Mouse (Mus musculus): ENCODE measurements around the gene Spry2. TPM values are rescaled to one million over a fixed set of nuclear protein-coding genes. Genes with fewer than 3 reads are reported as not detected.

The Spry2 gene
- total RNA-seq, 1 experiment: 49.5 TPM

DNA sequence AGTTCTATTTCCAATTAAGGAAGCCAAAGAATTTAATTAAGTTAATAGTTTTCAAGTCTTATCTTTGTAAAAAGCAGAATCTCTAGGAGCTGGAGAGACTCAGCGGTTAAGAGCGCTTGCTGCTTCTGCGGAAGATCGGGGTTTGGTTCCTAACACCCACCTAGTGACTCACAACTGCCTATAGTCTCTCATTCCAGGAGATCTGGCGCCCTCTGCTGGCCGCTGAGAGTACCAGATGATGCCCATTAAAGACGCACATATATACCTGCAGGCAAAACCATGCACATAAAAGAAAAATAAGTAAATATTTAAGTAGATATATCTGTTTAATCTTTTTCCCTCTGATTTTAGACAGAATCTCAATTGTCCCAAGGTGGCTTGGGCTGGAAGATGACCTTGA is 6.2 kb upstream of the Spry2 start:
- Histone ChIP-seq H3K4me1 (ENCODE audit: control insufficient read depth in 2 of 2, insufficient read depth in 2 of 2, low read length in 2 of 2, poor library complexity in 1 of 2) (peaks cover 3 to 4% of the 10 kb centered on the region in 2 experiments), H3K4me3 (ENCODE audit: insufficient read depth in 1 of 2, low read depth in 1 of 2, low read length in 2 of 2, poor library complexity in 1 of 2, severe bottlenecking in 1 of 2) (no peak overlapping the region), H3K36me3 (ENCODE audit: control insufficient read depth, insufficient read depth, low read length, poor library complexity, severe bottlenecking) (no peaks in the 10 kb centered on the region), H3K9me3 (ENCODE audit: control insufficient read depth, insufficient read depth, low read depth, low read length) (no peaks in the 10 kb centered on the region), H3K9ac (ENCODE audit: insufficient read depth, low read depth, low read length, poor library complexity, severe bottlenecking) (no peak overlapping the region), H3K27ac (ENCODE audit: insufficient read depth, low read depth, low read length, poor library complexity, severe bottlenecking) (no peak overlapping the region)
- peak; percentile 74 for DNase-seq (ENCODE audit: low read depth, low spot score)
- TF ChIP-seq ZC3H11A (IDR thresholded peaks at IDR 0.05; ENCODE audit: borderline replicate concordance, low read depth, low read length): peak; percentile 85
- TF ChIP-seq HCFC1 (IDR thresholded peaks at IDR 0.05; ENCODE audit: borderline replicate concordance, insufficient read depth, low read length): no peak
- in situ Hi-C loops (cut with MboI; ENCODE audit: low sequenced_read_pairs in 2 of 2, unreplicated experiment in 2 of 2): no loop called here

DNA sequence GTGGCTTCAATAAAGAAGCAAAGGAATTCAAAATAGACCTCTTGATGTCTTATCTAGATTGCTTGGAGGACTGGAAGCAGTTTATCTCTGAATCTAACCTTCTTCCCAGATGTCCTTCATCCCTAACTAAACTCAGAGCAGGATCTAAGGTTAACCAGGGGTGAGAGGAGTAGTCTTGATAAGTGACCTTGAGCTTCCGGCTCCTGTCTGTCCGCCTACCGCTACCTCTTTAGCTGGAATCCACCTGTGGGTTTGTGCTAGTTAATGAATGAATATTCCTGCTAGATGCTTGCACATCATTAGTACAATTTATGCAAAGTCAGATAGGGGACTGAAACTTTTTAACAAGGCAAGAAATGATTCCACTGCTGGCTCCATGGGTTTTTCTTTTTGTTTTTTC is 4.2 kb upstream of the Spry2 start:
- no peaks in the 10 kb centered on the region for H3K36me3 ChIP-seq (ENCODE audit: control insufficient read depth, insufficient read depth, low read length, poor library complexity, severe bottlenecking)
- TF ChIP-seq MAFK (IDR thresholded peaks at IDR 0.05; ENCODE audit: insufficient read depth, low read depth, low read length): no peak
- no peak for TF ChIP-seq CHD2 (IDR thresholded peaks at IDR 0.05; ENCODE audit: low read depth, low read length)
- no peak for TF ChIP-seq ZNF384 (IDR thresholded peaks at IDR 0.05; ENCODE audit: low read depth, low read length)
- TF ChIP-seq HCFC1 (IDR thresholded peaks at IDR 0.05; ENCODE audit: borderline replicate concordance, insufficient read depth, low read length): no peak
- TF ChIP-seq ZC3H11A (IDR thresholded peaks at IDR 0.05; ENCODE audit: borderline replicate concordance, low read depth, low read length): no peak
- H3K4me3 ChIP-seq (ENCODE audit: insufficient read depth in 1 of 2, low read depth in 1 of 2, low read length in 2 of 2, poor library complexity in 1 of 2, severe bottlenecking in 1 of 2): no peak overlapping the region
- no peak for DNase-seq (ENCODE audit: low read depth, low spot score)
- H3K9me3 ChIP-seq (ENCODE audit: control insufficient read depth, insufficient read depth, low read depth, low read length): no peaks in the 10 kb centered on the region
- in situ Hi-C loops (cut with MboI; ENCODE audit: low sequenced_read_pairs in 2 of 2, unreplicated experiment in 2 of 2): no loop called here
- H3K27ac ChIP-seq (ENCODE audit: insufficient read depth, low read depth, low read length, poor library complexity, severe bottlenecking): peak overlapping the region; percentile 9; the same call in 1 of the 2 replicates
- peaks cover 3 to 4% of the 10 kb centered on the region in 2 experiments for H3K4me1 ChIP-seq (ENCODE audit: control insufficient read depth in 2 of 2, insufficient read depth in 2 of 2, low read length in 2 of 2, poor library complexity in 1 of 2)
- H3K9ac ChIP-seq (ENCODE audit: insufficient read depth, low read depth, low read length, poor library complexity, severe bottlenecking): no peak overlapping the region

DNA sequence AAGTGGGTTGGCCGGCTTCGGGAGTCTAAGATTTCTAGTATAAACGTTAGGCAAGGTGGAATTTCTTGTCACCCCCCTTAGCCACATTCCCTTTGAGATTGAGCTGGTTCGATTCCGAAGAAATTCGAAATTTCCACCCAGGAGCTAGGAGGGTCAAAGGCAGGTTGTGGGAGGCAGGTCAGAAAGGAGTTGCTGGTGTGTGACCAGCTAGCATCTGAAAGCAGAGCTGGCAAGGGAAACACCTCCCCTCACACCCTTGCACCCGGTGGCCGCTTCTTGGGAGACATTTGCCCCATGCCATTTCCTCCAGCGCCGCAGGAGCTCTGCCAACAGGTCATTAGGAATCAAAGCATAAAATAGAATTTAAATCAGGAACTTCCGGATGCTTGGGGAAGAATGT is 2.5 kb upstream of the Spry2 start:
- peak overlapping the region; percentile 85 to 95 for H3K4me3 ChIP-seq (ENCODE audit: insufficient read depth in 1 of 2, low read depth in 1 of 2, low read length in 2 of 2, poor library complexity in 1 of 2, severe bottlenecking in 1 of 2)
- DNase-seq (ENCODE audit: low read depth, low spot score): no peak
- in situ Hi-C loops (cut with MboI; ENCODE audit: low sequenced_read_pairs in 2 of 2, unreplicated experiment in 2 of 2): no loop called here
- H3K9me3 ChIP-seq (ENCODE audit: control insufficient read depth, insufficient read depth, low read depth, low read length): no peaks in the 10 kb centered on the region
- no peak for TF ChIP-seq ZC3H11A (IDR thresholded peaks at IDR 0.05; ENCODE audit: borderline replicate concordance, low read depth, low read length)
- no peak for TF ChIP-seq HCFC1 (IDR thresholded peaks at IDR 0.05; ENCODE audit: borderline replicate concordance, insufficient read depth, low read length)
- no peak for TF ChIP-seq MAFK (IDR thresholded peaks at IDR 0.05; ENCODE audit: insufficient read depth, low read depth, low read length)
- TF ChIP-seq CHD2 (IDR thresholded peaks at IDR 0.05; ENCODE audit: low read depth, low read length): no peak
- no peak for TF ChIP-seq ZNF384 (IDR thresholded peaks at IDR 0.05; ENCODE audit: low read depth, low read length)
- peak overlapping the region; percentile 100; the same call in 1 of the 2 replicates for H3K27ac ChIP-seq (ENCODE audit: insufficient read depth, low read depth, low read length, poor library complexity, severe bottlenecking)
- H3K4me1 ChIP-seq (ENCODE audit: control insufficient read depth in 2 of 2, insufficient read depth in 2 of 2, low read length in 2 of 2, poor library complexity in 1 of 2): peaks cover 3 to 4% of the 10 kb centered on the region in 2 experiments
- no peaks in the 10 kb centered on the region for H3K36me3 ChIP-seq (ENCODE audit: control insufficient read depth, insufficient read depth, low read length, poor library complexity, severe bottlenecking)
- H3K9ac ChIP-seq (ENCODE audit: insufficient read depth, low read depth, low read length, poor library complexity, severe bottlenecking): peak overlapping the region; percentile 67; the same call in 1 of the 2 replicates

DNA sequence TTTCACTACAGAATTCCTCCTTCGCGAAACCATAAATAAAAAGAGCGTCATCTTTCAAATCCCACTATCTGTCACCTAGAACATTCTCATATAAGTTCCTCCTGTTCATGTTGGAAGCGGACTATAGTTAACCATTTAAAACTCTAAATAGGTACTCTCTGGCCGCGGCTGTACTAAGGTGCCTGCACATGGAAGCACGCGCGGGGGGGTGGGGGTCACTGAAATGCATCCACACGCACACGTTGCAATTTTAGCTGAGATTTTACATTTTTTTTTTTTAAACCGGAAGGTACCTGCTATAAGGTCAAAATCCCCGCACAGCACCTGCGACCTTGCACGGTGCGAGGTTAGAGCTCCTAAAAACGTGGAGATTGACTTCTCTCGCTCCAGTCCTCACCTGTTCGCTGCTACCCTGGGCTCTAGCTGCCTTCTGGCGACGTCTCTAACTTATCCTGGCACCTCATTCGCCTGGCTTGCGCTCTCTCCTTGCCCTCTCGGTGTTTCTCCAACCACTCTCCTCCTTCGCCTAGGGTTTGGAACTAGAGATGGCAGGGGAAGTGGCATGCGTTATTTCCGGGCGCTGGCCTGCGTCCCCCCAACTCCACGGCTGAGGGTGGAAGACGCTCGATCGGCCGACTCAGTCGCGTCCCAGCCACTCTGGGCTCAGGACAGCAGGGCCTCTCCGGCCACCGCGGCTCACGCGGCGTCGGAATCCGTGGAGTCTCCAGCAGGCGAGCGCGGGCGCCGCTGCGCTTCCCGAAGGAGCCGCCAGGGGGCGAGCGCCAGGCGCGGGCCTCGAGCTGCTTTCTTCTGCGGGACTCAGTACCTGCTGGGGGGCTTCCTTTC is 1.9 kb upstream of the Spry2 start:
- peaks cover 3% of the 10 kb centered on the region for H3K36me3 ChIP-seq (ENCODE audit: control insufficient read depth, insufficient read depth, low read length, poor library complexity, severe bottlenecking)
- peak overlapping the region; percentile 97 for H3K9ac ChIP-seq (ENCODE audit: insufficient read depth, low read depth, low read length, poor library complexity, severe bottlenecking)
- in situ Hi-C loops (cut with MboI; ENCODE audit: low sequenced_read_pairs in 2 of 2, unreplicated experiment in 2 of 2): no loop called here
- peak overlapping the region; percentile 85 to 95 for H3K4me3 ChIP-seq (ENCODE audit: insufficient read depth in 1 of 2, low read depth in 1 of 2, low read length in 2 of 2, poor library complexity in 1 of 2, severe bottlenecking in 1 of 2)
- no peak for DNase-seq (ENCODE audit: low read depth, low spot score)
- H3K4me1 ChIP-seq (ENCODE audit: control insufficient read depth in 2 of 2, insufficient read depth in 2 of 2, low read length in 2 of 2, poor library complexity in 1 of 2): peaks cover 3 to 4% of the 10 kb centered on the region in 2 experiments
- no peak for TF ChIP-seq CHD2 (IDR thresholded peaks at IDR 0.05; ENCODE audit: low read depth, low read length)
- TF ChIP-seq ZNF384 (IDR thresholded peaks at IDR 0.05; ENCODE audit: low read depth, low read length): 0 out of 2 replicates have a peak, but pooled peaks have one; percentile 10
- TF ChIP-seq MAFK (IDR thresholded peaks at IDR 0.05; ENCODE audit: insufficient read depth, low read depth, low read length): no peak
- no peak for TF ChIP-seq ZC3H11A (IDR thresholded peaks at IDR 0.05; ENCODE audit: borderline replicate concordance, low read depth, low read length)
- TF ChIP-seq HCFC1 (IDR thresholded peaks at IDR 0.05; ENCODE audit: borderline replicate concordance, insufficient read depth, low read length): no peak
- peak overlapping the region; percentile 100 for H3K27ac ChIP-seq (ENCODE audit: insufficient read depth, low read depth, low read length, poor library complexity, severe bottlenecking)
- H3K9me3 ChIP-seq (ENCODE audit: control insufficient read depth, insufficient read depth, low read depth, low read length): no peaks in the 10 kb centered on the region

All from ES-E14 (cell line).